Mouse (Mus musculus) right cerebral cortex, adult 2 months (tissue): ENCODE results near the gene Anapc5.

Experiments
- DNase-seq, 2 experiments: peaks; one replicate each; pipeline ENCODE4 v3.0.0; 2021 to 2022; ENCODE audit warnings: low spot score in 2 of 2

Anapc5 gene

DNA sequence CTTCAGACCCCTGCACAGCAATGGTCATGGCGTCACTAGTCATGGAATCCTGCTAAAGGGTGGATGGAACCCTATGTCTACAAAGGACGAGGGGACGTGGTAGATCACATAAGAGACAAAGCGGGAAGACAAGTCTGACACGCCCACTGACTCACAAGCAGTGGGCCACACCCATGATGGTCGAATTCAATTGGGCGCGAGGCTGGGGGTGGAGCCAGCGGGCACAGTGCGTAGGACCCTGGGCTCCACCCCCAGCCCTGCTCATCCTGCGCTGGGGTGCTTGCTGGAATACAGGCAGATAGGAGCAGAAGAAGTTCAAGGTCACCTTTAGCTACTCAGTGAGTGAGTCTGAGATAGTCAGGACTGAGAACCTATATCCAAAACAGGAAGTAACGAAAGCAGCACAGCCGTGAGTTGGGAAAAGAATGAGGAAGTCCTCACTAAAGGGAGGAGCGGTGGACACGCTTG, 52.0 kb downstream of the Anapc5 start:
- DNase-seq, result no peak

- DNase-seq, result no peak
Measured at GRCm38 (mm10) chr5:122767283-122767682, 53.9 kb downstream of the Anapc5 start.

- no peak for DNase-seq
Measured at GRCm38 (mm10) chr5:122764032-122764464, 57.1 kb downstream of the Anapc5 start.

GRCm38 (mm10) chr5:122763271-122764031, 57.7 kb downstream of the Anapc5 start:
- DNase-seq, result no peak

DNA sequence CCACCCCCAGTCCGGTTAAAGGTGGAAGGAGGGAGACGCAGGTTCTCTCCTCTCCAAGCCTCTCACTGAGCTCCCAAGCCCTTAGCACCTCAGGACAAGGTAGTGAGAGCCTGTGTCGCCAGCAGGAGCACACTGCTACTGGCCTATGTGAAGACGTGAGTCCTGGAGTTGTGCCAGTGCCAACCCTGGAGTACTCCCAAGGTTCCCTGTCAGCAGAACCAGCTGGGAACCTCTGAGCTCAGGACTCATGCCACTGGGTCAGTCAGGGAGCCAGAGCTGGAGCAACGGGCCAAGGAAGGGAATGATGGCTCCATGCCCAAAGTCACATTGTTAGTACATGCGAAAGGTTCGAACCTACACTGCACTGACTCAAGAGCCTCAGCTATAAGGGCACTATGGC, 64.5 kb downstream of the Anapc5 start:
- DNase-seq, result no peak

- no peak for DNase-seq
Measured at GRCm38 (mm10) chr5:122756144-122756543, 65.0 kb downstream of the Anapc5 start.

GRCm38 (mm10) chr5:122755620-122756019, 65.5 kb downstream of the Anapc5 start:
- no peak for DNase-seq

DNA sequence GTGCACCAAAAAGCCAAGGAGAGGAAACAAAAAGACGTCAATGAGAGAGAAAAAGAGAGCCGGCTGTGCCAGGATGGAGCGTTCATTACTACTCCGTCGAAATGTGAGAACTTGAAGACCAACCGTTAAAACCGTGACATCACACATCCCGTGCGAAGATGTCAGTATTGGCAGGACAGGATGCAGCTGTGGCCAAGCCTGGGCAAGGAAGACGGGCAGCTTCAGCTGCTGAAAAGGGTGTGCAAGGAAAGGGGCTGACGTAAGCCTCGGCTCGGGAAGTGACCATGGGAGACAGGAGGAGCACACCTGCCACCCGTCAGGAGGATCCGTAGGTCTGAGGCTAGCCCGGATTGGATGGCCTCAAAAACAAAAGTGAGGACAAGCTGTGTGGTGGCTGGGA, 66.7 kb downstream of the Anapc5 start:
- DNase-seq, result no peak

DNA sequence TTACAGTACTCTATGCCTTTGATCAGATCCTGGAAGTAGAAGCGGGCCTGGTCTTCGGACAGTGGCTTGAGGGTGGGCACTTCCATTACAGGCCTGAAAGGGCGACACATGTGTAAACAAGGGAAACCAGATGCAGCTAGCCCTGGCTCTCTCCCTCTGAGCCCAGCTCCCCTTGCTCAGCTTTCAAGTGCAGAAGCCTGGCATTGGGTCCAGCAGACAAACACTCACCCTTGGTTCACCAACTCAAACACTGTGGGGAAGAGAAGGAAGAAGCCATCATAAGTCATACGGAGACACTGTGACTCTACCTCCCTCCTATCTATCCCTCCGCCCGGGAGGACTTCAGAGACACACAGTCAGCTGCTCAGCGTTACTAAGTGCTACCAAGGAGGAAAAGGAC, 73.2 kb downstream of the Anapc5 start:
- DNase-seq, result no peak

DNA sequence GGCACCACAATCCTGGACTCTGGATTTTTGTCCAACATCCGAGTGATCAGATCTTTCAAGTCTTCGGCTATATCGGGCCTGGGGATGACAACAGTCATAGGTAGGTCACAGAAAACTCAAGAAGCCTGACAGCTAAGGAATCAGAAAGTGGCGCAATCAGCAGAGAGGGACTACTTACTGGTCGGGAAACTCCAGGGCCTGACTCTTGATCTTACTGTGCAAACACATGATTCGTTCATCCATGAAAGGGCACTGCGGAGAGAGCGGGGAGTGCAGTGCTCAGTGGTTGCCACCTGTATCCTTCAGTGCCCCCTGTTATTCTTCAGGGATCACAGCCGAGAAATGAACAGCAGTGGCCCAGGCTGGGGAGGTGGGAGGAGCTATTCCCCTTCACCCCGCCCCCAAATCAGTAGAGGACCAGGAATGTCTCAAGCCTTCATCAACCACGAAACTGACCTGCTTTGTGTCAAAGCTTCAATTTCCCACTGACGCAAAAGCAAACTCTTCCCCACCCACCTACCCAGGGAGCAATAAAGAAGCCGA, 77.2 kb downstream of the Anapc5 start:
- DNase-seq, result no peak
